Mouse (Mus musculus) C2C12 (cell line): ENCODE measurements at regions not wholly inside any gene's neighbourhood (a gene's known extent, or its start where the extent isn't known, plus 50 kb on each side); places are given as distances from the start of the nearest gene placed in this dataset.

Experiments
- CTCF ChIP-seq: IDR thresholded peaks from one replicate; pipeline ENCODE4 v1.5.1; 2011; ENCODE audit not compliant: control insufficient read depth, insufficient read depth, insufficient read length
- MAX ChIP-seq: IDR thresholded peaks from one replicate; pipeline ENCODE4 v1.6.1; 2011; ENCODE audit warnings: mild to moderate bottlenecking, control low read depth
- MYOD1 ChIP-seq: IDR thresholded peaks from one replicate; pipeline ENCODE4 v1.6.1; 2011; ENCODE audit warnings: low read depth; ENCODE audit not compliant: control insufficient read depth, insufficient read length
- MYOG ChIP-seq: IDR thresholded peaks from one replicate; pipeline ENCODE4 v1.6.1; 2011; ENCODE audit not compliant: control insufficient read depth, insufficient read length; ENCODE audit errors: extremely low read depth
- USF1 ChIP-seq: IDR thresholded peaks from one replicate; pipeline ENCODE4 v1.6.1; 2011; ENCODE audit warnings: low read depth, mild to moderate bottlenecking, control low read depth, moderate library complexity

DNA sequence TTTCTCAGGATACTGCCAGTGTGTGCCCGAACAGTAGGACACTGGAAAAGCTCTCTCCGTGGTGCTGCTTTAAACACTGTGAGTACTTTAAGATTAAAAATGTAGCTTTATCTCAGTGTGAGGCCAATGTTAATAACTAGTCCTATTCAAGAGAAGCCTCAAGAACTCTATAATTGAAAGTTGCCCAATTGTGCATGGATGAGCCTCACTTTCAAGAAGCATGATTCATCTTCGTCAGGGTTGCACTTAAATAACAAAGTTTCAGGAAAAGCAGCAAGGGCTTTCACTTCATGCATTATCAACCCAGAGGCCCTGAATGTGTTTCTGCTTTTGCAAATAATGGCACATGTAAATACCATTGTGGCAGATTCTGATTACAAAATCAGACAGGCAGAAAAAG, 290.0 kb downstream of the Pla2g4a start:
- TF ChIP-seq CTCF (no peak), USF1 (no peak), MAX (no peak), MYOD1 (no peak), MYOG (no peak)
